Mouse (Mus musculus): ENCODE data around the gene Rad50. TPM values are rescaled to one million over a fixed set of nuclear protein-coding genes. Genes with fewer than 3 reads are reported as not detected.

Gene Rad50
- polyA plus RNA-seq, 1 experiment = 4.3 TPM

GRCm38 (mm10) chr11:53616748-53617558 is 90.2 kb downstream of the Rad50 start:
- Histone ChIP-seq H3K4me2 (ENCODE audit: low read depth) (no peak overlapping the region), H3K4me3 (no peak overlapping the region), H3K27me3 (ENCODE audit: control insufficient read depth, insufficient read depth, insufficient read length) (peaks cover 34% of the 10 kb centered on the region), H3K79me2 (ENCODE audit: control insufficient read depth, insufficient read depth) (no peaks in the 10 kb centered on the region), H3K36me3 (ENCODE audit: control insufficient read depth, insufficient read depth) (no peaks in the 10 kb centered on the region), H3ac (ENCODE audit: control insufficient read depth, insufficient read length) (no peak overlapping the region)
- TF ChIP-seq MYOG (IDR thresholded peaks at IDR 0.05; ENCODE audit: control insufficient read depth in 1 of 3, insufficient read depth in 1 of 3, insufficient read length in 2 of 3, low read depth in 2 of 3) (no peak), POLR2AphosphoS2 (IDR thresholded peaks at IDR 0.05; ENCODE audit: insufficient read length, low read depth) (no peak), E2F4 (IDR thresholded peaks at IDR 0.05; ENCODE audit: insufficient read depth) (no peak), USF1 (IDR thresholded peaks at IDR 0.05; ENCODE audit: low read depth) (no peak), REST (IDR thresholded peaks at IDR 0.05; ENCODE audit: insufficient read depth, insufficient read length) (no peak), SRF (IDR thresholded peaks at IDR 0.05; ENCODE audit: control insufficient read depth, insufficient read length, low read depth) (no peak), MYOD1 (IDR thresholded peaks at IDR 0.05; ENCODE audit: control insufficient read depth in 1 of 3, insufficient read length in 2 of 3, low read depth in 2 of 3) (no peak)

- no peak overlapping the region for H3ac ChIP-seq (ENCODE audit: control insufficient read depth, insufficient read length)
- no peaks in the 10 kb centered on the region for H3K79me2 ChIP-seq (ENCODE audit: control insufficient read depth, insufficient read depth)
- no peak overlapping the region for H3K4me3 ChIP-seq
- no peaks in the 10 kb centered on the region for H3K36me3 ChIP-seq (ENCODE audit: control insufficient read depth, insufficient read depth)
- H3K4me2 ChIP-seq (ENCODE audit: low read depth) = no peak overlapping the region
- no peak for TF ChIP-seq POLR2A (IDR thresholded peaks at IDR 0.05; ENCODE audit: insufficient read length, low read depth)
- no peak for TF ChIP-seq MYOG (IDR thresholded peaks at IDR 0.05; ENCODE audit: control insufficient read depth in 1 of 3, insufficient read depth in 1 of 3, insufficient read length in 2 of 3, low read depth in 2 of 3)
- TF ChIP-seq USF1 (IDR thresholded peaks at IDR 0.05; ENCODE audit: low read depth) = no peak
- peaks cover 28% of the 10 kb centered on the region for H3K27me3 ChIP-seq (ENCODE audit: control insufficient read depth, insufficient read depth, insufficient read length)
Observed at GRCm38 (mm10) chr11:53615575-53615974, 91.5 kb downstream of the Rad50 start.

- H3K4me3 ChIP-seq = no peak overlapping the region
- no peak overlapping the region for H3K4me2 ChIP-seq (ENCODE audit: low read depth)
- H3K79me2 ChIP-seq (ENCODE audit: control insufficient read depth, insufficient read depth) = no peaks in the 10 kb centered on the region
- no peaks in the 10 kb centered on the region for H3K36me3 ChIP-seq (ENCODE audit: control insufficient read depth, insufficient read depth)
- no peak overlapping the region for H3ac ChIP-seq (ENCODE audit: control insufficient read depth, insufficient read length)
- TF ChIP-seq POLR2A (IDR thresholded peaks at IDR 0.05; ENCODE audit: insufficient read length, low read depth) (no peak), REST (IDR thresholded peaks at IDR 0.05; ENCODE audit: insufficient read depth, insufficient read length) (no peak), MYOD1 (IDR thresholded peaks at IDR 0.05; ENCODE audit: control insufficient read depth in 1 of 3, insufficient read length in 2 of 3, low read depth in 2 of 3) (no peak), MAX (IDR thresholded peaks at IDR 0.05; ENCODE audit: low read depth) (no peak), POLR2AphosphoS2 (IDR thresholded peaks at IDR 0.05; ENCODE audit: insufficient read length, low read depth) (no peak), TCF3 (IDR thresholded peaks at IDR 0.05; ENCODE audit: insufficient read length, low read depth) (no peak)
- peaks cover 28% of the 10 kb centered on the region for H3K27me3 ChIP-seq (ENCODE audit: control insufficient read depth, insufficient read depth, insufficient read length)
Observed at GRCm38 (mm10) chr11:53615172-53615571, 91.9 kb downstream of the Rad50 start.

- Histone ChIP-seq H3K4me3 (no peak overlapping the region), H3K79me2 (ENCODE audit: control insufficient read depth, insufficient read depth) (no peaks in the 10 kb centered on the region), H3K27me3 (ENCODE audit: control insufficient read depth, insufficient read depth, insufficient read length) (peaks cover 5% of the 10 kb centered on the region), H3K36me3 (ENCODE audit: control insufficient read depth, insufficient read depth) (no peaks in the 10 kb centered on the region), H3ac (ENCODE audit: control insufficient read depth, insufficient read length) (no peak overlapping the region), H3K4me2 (ENCODE audit: low read depth) (no peak overlapping the region)
- TF ChIP-seq MAX (IDR thresholded peaks at IDR 0.05; ENCODE audit: low read depth) = no peak
- TF ChIP-seq REST (IDR thresholded peaks at IDR 0.05; ENCODE audit: insufficient read depth, insufficient read length) = no peak
- no peak for TF ChIP-seq TCF3 (IDR thresholded peaks at IDR 0.05; ENCODE audit: insufficient read length, low read depth)
Observed at GRCm38 (mm10) chr11:53609672-53610071, 97.4 kb downstream of the Rad50 start.

- no peak overlapping the region for H3K4me3 ChIP-seq
- no peak overlapping the region for H3ac ChIP-seq (ENCODE audit: control insufficient read depth, insufficient read length)
- TF ChIP-seq SRF (IDR thresholded peaks at IDR 0.05; ENCODE audit: control insufficient read depth, insufficient read length, low read depth) (no peak), MYOG (IDR thresholded peaks at IDR 0.05; ENCODE audit: control insufficient read depth in 1 of 3, insufficient read depth in 1 of 3, insufficient read length in 2 of 3, low read depth in 2 of 3) (no peak), REST (IDR thresholded peaks at IDR 0.05; ENCODE audit: insufficient read depth, insufficient read length) (no peak), POLR2A (IDR thresholded peaks at IDR 0.05; ENCODE audit: insufficient read length, low read depth) (no peak), TCF3 (IDR thresholded peaks at IDR 0.05; ENCODE audit: insufficient read length, low read depth) (no peak), E2F4 (IDR thresholded peaks at IDR 0.05; ENCODE audit: insufficient read depth) (no peak), MYOD1 (IDR thresholded peaks at IDR 0.05; ENCODE audit: control insufficient read depth in 1 of 3, insufficient read length in 2 of 3, low read depth in 2 of 3) (no peak), TCF12 (IDR thresholded peaks at IDR 0.05; ENCODE audit: insufficient read depth, poor library complexity, severe bottlenecking) (no peak), MAX (IDR thresholded peaks at IDR 0.05; ENCODE audit: low read depth) (no peak), CEBPB (IDR thresholded peaks at IDR 0.05; ENCODE audit: insufficient read depth, poor library complexity, severe bottlenecking) (no peak), POLR2AphosphoS2 (IDR thresholded peaks at IDR 0.05; ENCODE audit: insufficient read length, low read depth) (no peak), USF1 (IDR thresholded peaks at IDR 0.05; ENCODE audit: low read depth) (no peak)
- no peak overlapping the region for H3K4me2 ChIP-seq (ENCODE audit: low read depth)
- H3K79me2 ChIP-seq (ENCODE audit: control insufficient read depth, insufficient read depth) = no peaks in the 10 kb centered on the region
- H3K36me3 ChIP-seq (ENCODE audit: control insufficient read depth, insufficient read depth) = no peaks in the 10 kb centered on the region
- H3K27me3 ChIP-seq (ENCODE audit: control insufficient read depth, insufficient read depth, insufficient read length) = peaks cover under 1% of the 10 kb centered on the region
Observed at GRCm38 (mm10) chr11:53609231-53609630, 97.9 kb downstream of the Rad50 start.
